Mouse (Mus musculus) embryonic facial prominence, embryonic 12.5 days (tissue): ENCODE results near the gene Dynlrb2. TPM values are rescaled to one million over a fixed set of nuclear protein-coding genes. Genes with fewer than 3 reads are reported as not detected.
A peak's percentile ranks its signal among the peaks of the same experiment; 100 is the strongest.

Source experiments
- ATAC-seq: fragments of 200-750 bp; cut with Nextera tagmentation; 2 replicates; pipeline ENCODE4 v1.8.0; 2017; ENCODE audit not compliant: insufficient number of reproducible peaks, insufficient read depth, low FRiP score, low TSS enrichment
- H3K27ac ChIP-seq: fragments of 300-500 bp; sonication (generic); 2 replicates; pipeline ENCODE4 v1.5.1; 2016; ENCODE audit warnings: mild to moderate bottlenecking
- H3K27me3 ChIP-seq: fragments of 300-500 bp; sonication (generic); 2 replicates; pipeline ENCODE4 v1.6.1; 2016; ENCODE audit warnings: mild to moderate bottlenecking, moderate library complexity
- H3K36me3 ChIP-seq: fragments of 300-500 bp; sonication (generic); 2 replicates; pipeline ENCODE4 v1.6.1; 2016; ENCODE audit warnings: mild to moderate bottlenecking
- H3K4me1 ChIP-seq: fragments of 300-500 bp; sonication (generic); 2 replicates; pipeline ENCODE4 v1.6.1; 2016
- H3K4me2 ChIP-seq: fragments of 300-500 bp; sonication (generic); replicated peaks from 2 replicates; pipeline ENCODE4 v1.6.1; 2016; ENCODE audit warnings: mild to moderate bottlenecking, moderate library complexity
- H3K4me3 ChIP-seq: fragments of 300-500 bp; sonication (generic); 2 replicates; pipeline ENCODE4 v1.5.1; 2016; ENCODE audit warnings: mild to moderate bottlenecking
- H3K9ac ChIP-seq: fragments of 300-500 bp; sonication (generic); 2 replicates; pipeline ENCODE4 v1.6.1; 2016; ENCODE audit warnings: mild to moderate bottlenecking, moderate library complexity
- H3K9me3 ChIP-seq: fragments of 300-500 bp; sonication (generic); 2 replicates; pipeline ENCODE4 v1.6.1; 2016; ENCODE audit warnings: mild to moderate bottlenecking, moderate library complexity
- WGBS: fragments of 180-500 bp; shearing (Covaris S2); methylation state at CpG from one replicate; pipeline ENCODE4 v1.1.7; 2016; 5-methylcytosine and 5-hydroxymethylcytosine counted together
- polyA plus RNA-seq: library from polyadenylated mRNA; unstranded; fragments of >200 nt; fragmentation: Nextera tagmentation; extraction: Ambion mirVana; gene quantifications from 2 replicates; pipeline ENCODE4 v1.2.1, GENCODE M21; 2016

The Dynlrb2 gene
- polyA plus RNA-seq: 0.93 TPM in 1 of 2 replicates, not detected in the other

- peak; percentile 67 for ATAC-seq
- no peak within 1 kb of the TSS for H3K27ac ChIP-seq
- peak within 1 kb of the TSS; percentile 70 for H3K4me2 ChIP-seq
- peak within 1 kb of the TSS; percentile 40; the same call in 1 of the 2 replicates for H3K9ac ChIP-seq
- H3K9me3 ChIP-seq: no peaks in the 10 kb centered on the region
- no peaks in the 10 kb centered on the region for H3K27me3 ChIP-seq
- H3K4me3 ChIP-seq: peak within 1 kb of the TSS; percentile 36
- WGBS: 8% methylated on average over 19 of the region's 19 CpGs
- H3K36me3 ChIP-seq: no peaks in the 10 kb centered on the region
- 0 out of 2 replicates have a peak, but pooled peaks cover 4% of the 10 kb centered on the region for H3K4me1 ChIP-seq
Observed at GRCm38 (mm10) chr8:116504477-116505120, at the start of gene Dynlrb2. Gene Dynlrb2, plus strand, starts transcription at chr8:116504974.

GRCm38 (mm10) chr8:116458569-116458968 is 46.2 kb upstream of the Dynlrb2 start:
- H3K27ac ChIP-seq: no peak overlapping the region
- no peaks in the 10 kb centered on the region for H3K9me3 ChIP-seq
- no peaks in the 10 kb centered on the region for H3K27me3 ChIP-seq
- WGBS: 70% methylated on average over 11 of the region's 11 CpGs
- H3K4me1 ChIP-seq: no peaks in the 10 kb centered on the region
- H3K4me3 ChIP-seq: no peak overlapping the region
- H3K4me2 ChIP-seq: no peak overlapping the region
- no peak overlapping the region for H3K9ac ChIP-seq
- ATAC-seq: no peak
- H3K36me3 ChIP-seq: no peaks in the 10 kb centered on the region

GRCm38 (mm10) chr8:116461472-116461871 is 43.3 kb upstream of the Dynlrb2 start:
- WGBS: 84% methylated on average over 4 of the region's 4 CpGs
- no peak overlapping the region for H3K9ac ChIP-seq
- H3K4me3 ChIP-seq: no peak overlapping the region
- H3K27ac ChIP-seq: no peak overlapping the region
- no peaks in the 10 kb centered on the region for H3K9me3 ChIP-seq
- no peaks in the 10 kb centered on the region for H3K36me3 ChIP-seq
- H3K4me2 ChIP-seq: no peak overlapping the region
- no peaks in the 10 kb centered on the region for H3K27me3 ChIP-seq
- no peaks in the 10 kb centered on the region for H3K4me1 ChIP-seq
- ATAC-seq: no peak

DNA sequence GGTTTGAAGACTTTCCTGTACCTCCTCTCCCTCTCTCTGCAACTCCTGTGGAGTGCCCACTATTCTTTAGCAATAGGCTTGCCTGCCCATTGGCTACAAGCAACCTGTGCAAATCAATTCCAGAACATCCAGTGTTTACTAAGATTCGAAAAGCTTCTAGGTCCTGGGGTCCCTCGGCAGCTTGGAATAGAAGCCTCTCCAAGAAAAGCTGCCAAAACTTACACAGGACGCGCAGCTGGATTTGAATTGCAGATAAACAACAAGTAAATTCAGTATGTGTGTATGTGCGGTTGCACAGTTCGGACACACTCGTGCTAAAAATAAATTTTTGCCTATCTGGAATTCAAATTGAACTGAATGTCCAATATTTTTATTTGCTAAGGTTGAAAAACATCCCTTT is 38.2 kb upstream of the Dynlrb2 start:
- Histone ChIP-seq H3K27me3 (no peaks in the 10 kb centered on the region), H3K4me1 (no peaks in the 10 kb centered on the region), H3K9me3 (no peaks in the 10 kb centered on the region), H3K36me3 (no peaks in the 10 kb centered on the region), H3K4me3 (no peak overlapping the region), H3K4me2 (no peak overlapping the region), H3K27ac (no peak overlapping the region), H3K9ac (no peak overlapping the region)
- no peak for ATAC-seq
- WGBS: 73% methylated on average over 7 of the region's 7 CpGs

DNA sequence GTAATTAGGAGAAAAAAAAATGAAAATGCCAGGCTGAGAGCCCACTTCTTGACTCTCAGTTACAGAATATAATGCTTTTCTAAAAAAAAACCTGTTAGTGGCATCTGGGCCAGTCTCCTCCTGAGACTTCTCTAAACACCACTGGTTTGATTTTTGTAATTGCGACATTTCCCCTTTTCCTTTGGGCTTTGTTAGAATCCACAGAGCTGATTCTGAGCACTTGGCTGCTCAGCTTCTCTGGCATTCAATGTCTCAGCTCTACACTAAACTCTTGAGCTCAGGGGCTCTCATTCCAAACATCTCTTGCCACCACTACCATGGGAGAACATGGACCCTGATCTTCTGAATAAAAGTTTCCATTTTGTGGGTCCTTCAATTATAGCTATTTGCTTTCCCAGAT is 37.7 kb upstream of the Dynlrb2 start:
- H3K4me1 ChIP-seq: no peaks in the 10 kb centered on the region
- no peaks in the 10 kb centered on the region for H3K9me3 ChIP-seq
- 70% methylated on average over 1 of the region's 1 CpGs for WGBS
- no peaks in the 10 kb centered on the region for H3K36me3 ChIP-seq
- no peak for ATAC-seq
- H3K4me2 ChIP-seq: no peak overlapping the region
- no peak overlapping the region for H3K4me3 ChIP-seq
- H3K27me3 ChIP-seq: no peaks in the 10 kb centered on the region
- H3K9ac ChIP-seq: no peak overlapping the region
- no peak overlapping the region for H3K27ac ChIP-seq

- no peak overlapping the region for H3K4me2 ChIP-seq
Observed at GRCm38 (mm10) chr8:116477941-116478340, 26.8 kb upstream of the Dynlrb2 start.

DNA sequence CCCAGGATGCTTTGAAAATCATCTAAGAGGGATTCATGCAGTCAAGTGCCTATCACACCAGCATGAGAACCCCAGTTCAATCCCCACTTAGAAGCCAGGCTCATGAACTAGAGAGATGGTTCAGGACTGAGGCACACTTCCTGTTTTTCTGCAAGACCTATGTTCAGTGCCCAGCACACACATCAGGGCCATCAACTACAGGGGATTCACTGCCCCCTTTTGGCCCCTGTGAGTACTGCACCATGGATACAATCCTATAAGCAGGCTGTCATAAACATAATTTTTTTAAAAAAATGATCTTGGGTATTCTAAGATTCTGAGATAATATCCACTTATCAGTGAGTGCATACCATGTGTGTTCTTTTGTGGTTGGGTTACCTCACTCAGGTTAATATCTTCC is 26.1 kb upstream of the Dynlrb2 start:
- Histone ChIP-seq H3K4me2 (no peak overlapping the region), H3K36me3 (no peaks in the 10 kb centered on the region), H3K9me3 (no peaks in the 10 kb centered on the region), H3K4me3 (no peak overlapping the region), H3K9ac (no peak overlapping the region), H3K27ac (no peak overlapping the region), H3K4me1 (no peaks in the 10 kb centered on the region), H3K27me3 (no peaks in the 10 kb centered on the region)
- no peak for ATAC-seq

More at GRCm38 (mm10) chr8:116477941-116478340, 26.8 kb upstream of the Dynlrb2 start:
- H3K27ac ChIP-seq: no peak overlapping the region
- no peaks in the 10 kb centered on the region for H3K36me3 ChIP-seq
- no peak overlapping the region for H3K9ac ChIP-seq
- H3K9me3 ChIP-seq: no peaks in the 10 kb centered on the region
- 77% methylated on average over 9 of the region's 9 CpGs for WGBS
- ATAC-seq: no peak
- no peak overlapping the region for H3K4me3 ChIP-seq
- H3K27me3 ChIP-seq: no peaks in the 10 kb centered on the region
- H3K4me1 ChIP-seq: no peaks in the 10 kb centered on the region

DNA sequence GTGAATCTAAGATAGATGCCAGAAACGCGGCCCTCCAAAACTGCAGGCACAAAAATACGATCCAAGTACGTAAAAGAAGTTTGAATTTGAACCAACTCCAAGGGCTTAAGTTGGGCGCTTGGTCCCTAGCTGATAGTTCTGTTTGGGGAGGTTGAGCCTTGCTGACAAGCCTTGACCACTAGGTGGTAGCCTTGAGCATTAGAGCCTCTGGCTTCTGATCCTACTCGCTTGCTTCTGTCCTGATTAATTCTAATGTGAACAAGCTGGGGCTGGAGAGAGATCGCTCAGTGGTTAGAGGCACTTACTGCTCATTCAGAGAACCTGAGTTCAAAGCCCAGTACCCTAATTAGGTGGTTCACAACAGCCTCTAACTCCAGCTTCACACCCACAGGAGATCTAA is 23.9 kb upstream of the Dynlrb2 start:
- whole genome bisulfite sequencing: 23% methylated on average over 7 of the region's 7 CpGs
- no peak overlapping the region for H3K4me2 ChIP-seq
- ATAC-seq: no peak
- no peaks in the 10 kb centered on the region for H3K9me3 ChIP-seq
- no peak overlapping the region for H3K27ac ChIP-seq
- no peaks in the 10 kb centered on the region for H3K27me3 ChIP-seq
- H3K4me1 ChIP-seq: no peaks in the 10 kb centered on the region
- H3K36me3 ChIP-seq: no peaks in the 10 kb centered on the region
- no peak overlapping the region for H3K9ac ChIP-seq
- no peak overlapping the region for H3K4me3 ChIP-seq

- ATAC-seq: no peak
- WGBS: 44% methylated on average over 3 of the region's 3 CpGs
Observed at GRCm38 (mm10) chr8:116482738-116483137, 22.0 kb upstream of the Dynlrb2 start.

GRCm38 (mm10) chr8:116484087-116484486 is 20.7 kb upstream of the Dynlrb2 start:
- no peak overlapping the region for H3K4me3 ChIP-seq
- no peaks in the 10 kb centered on the region for H3K27me3 ChIP-seq
- H3K9me3 ChIP-seq: no peaks in the 10 kb centered on the region
- no peak overlapping the region for H3K9ac ChIP-seq
- ATAC-seq: no peak
- peak overlapping the region; percentile 24; the same call in 1 of the 2 replicates for H3K4me2 ChIP-seq
- no peak overlapping the region for H3K27ac ChIP-seq
- H3K36me3 ChIP-seq: no peaks in the 10 kb centered on the region
- H3K4me1 ChIP-seq: no peaks in the 10 kb centered on the region
- WGBS: 23% methylated on average over 2 of the region's 2 CpGs

More at GRCm38 (mm10) chr8:116482738-116483137, 22.0 kb upstream of the Dynlrb2 start:
- Histone ChIP-seq H3K4me2 (no peak overlapping the region), H3K27me3 (no peaks in the 10 kb centered on the region), H3K4me1 (no peaks in the 10 kb centered on the region), H3K4me3 (no peak overlapping the region), H3K36me3 (no peaks in the 10 kb centered on the region), H3K9ac (no peak overlapping the region), H3K27ac (no peak overlapping the region), H3K9me3 (no peaks in the 10 kb centered on the region)

DNA sequence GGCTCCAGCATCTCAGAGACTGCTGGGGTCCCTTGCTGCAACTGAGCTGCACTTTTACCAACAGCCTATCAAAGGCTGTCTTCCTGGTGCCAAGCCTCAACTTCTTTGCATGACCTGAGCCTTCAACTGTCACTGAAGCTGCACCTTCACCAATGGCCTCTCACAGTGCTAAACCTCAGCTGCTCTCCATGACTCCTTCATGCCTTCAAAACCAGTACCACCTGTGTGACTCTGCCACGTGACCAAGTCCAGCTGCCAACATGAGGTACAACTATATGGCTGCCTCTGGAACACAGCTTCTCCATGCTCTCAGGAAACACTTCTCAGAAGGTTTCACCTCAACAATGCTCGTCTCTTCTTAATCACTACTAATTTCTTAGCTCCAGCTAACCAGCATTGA is 16.2 kb upstream of the Dynlrb2 start:
- Histone ChIP-seq H3K9me3 (no peaks in the 10 kb centered on the region), H3K36me3 (no peaks in the 10 kb centered on the region), H3K27ac (no peak overlapping the region), H3K4me1 (no peaks in the 10 kb centered on the region), H3K27me3 (no peaks in the 10 kb centered on the region), H3K4me2 (no peak overlapping the region), H3K4me3 (no peak overlapping the region), H3K9ac (no peak overlapping the region)
- WGBS: 70% methylated on average over 2 of the region's 2 CpGs
- no peak for ATAC-seq

GRCm38 (mm10) chr8:116500057-116500809 is 4.5 kb upstream of the Dynlrb2 start:
- Histone ChIP-seq H3K4me3 (no peak overlapping the region), H3K4me1 (0 out of 2 replicates have a peak, but pooled peaks cover 4% of the 10 kb centered on the region), H3K9ac (no peak overlapping the region), H3K4me2 (no peak overlapping the region), H3K36me3 (no peaks in the 10 kb centered on the region), H3K27ac (no peak overlapping the region), H3K9me3 (no peaks in the 10 kb centered on the region), H3K27me3 (no peaks in the 10 kb centered on the region)
- no peak for ATAC-seq
- WGBS: 82% methylated on average over 7 of the region's 7 CpGs
